Mouse (Mus musculus) olfactory bulb, adult 2 months (tissue): Measurements from ENCODE around the gene Dmtf1.

ENCODE experiments used
- CTCF ChIP-seq: fragments of 200-500 bp; IDR thresholded peaks from 2 replicates; pipeline ENCODE4 v1.5.1; 2012; ENCODE audit warnings: low read depth, mild to moderate bottlenecking, low read length, moderate library complexity; ENCODE audit not compliant: insufficient read depth
- POLR2A ChIP-seq: fragments of 200-500 bp; IDR thresholded peaks from 2 replicates; pipeline ENCODE4 v1.6.1; 2012; ENCODE audit warnings: mild to moderate bottlenecking, low read depth, low read length, moderate library complexity; ENCODE audit not compliant: insufficient read depth

DNA sequence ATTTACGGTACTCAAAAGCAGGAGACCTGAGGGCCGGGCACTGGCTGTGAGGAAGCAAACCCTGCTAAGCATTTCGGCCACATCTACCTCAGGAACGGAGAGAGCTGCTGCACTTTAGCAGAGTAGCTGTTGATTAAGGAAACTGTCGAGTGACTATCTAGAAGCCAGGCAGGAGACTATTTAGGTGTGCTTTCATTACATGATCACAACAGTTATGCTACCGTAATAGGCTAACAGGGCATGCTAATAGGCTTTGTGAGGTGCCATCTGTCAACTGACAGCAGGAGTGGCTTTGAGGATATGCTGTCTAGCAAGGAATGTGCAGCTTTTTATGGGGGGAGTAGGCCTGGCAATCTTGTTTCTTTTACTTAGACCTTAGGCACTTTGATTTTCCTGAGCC, 47.4 kb downstream of the Dmtf1 start:
- no peak for TF ChIP-seq POLR2A
- TF ChIP-seq CTCF = no peak
